1 mouse cellular context compared by ENCODE assay signal in the genomic region with DNA sequence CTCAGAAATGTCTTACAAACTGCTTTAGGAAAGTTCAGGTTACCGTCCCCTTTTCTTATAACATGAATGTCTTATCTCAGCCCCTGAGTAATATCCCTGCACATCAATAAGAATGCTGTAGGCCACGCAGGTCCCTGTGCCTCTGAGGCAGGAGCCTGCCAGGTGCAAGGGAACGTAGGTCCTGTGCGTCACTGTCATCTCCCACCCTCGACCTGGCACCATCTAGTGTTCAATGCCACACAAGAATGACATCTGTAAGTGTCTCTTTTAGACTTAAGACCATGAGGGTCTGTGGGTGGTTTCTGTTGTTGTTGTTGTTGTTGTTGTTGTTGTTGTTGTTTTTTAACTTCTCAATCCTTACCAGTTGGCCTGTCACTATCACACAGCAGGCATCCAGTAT.
TF ChIP-seq lines count a peak whose summit lies in the region.

No protein-coding gene starts in this region.

TF ChIP-seq in MEL, 35 proteins besides CTCF, POLR2A, EP300 and RAD21 (continued from another document):
- TF ChIP-seq SIN3A (IDR thresholded peaks at IDR 0.05; ENCODE audit: low read length) (no peak), ETS1 (IDR thresholded peaks at IDR 0.05; ENCODE audit: low read depth, low read length) (no peak), POLR2AphosphoS2 (IDR thresholded peaks at IDR 0.05; ENCODE audit: low read length) (no peak), ZKSCAN1 (IDR thresholded peaks at IDR 0.05; ENCODE audit: low read depth, low read length) (no peak), POLR2AphosphoS5 (IDR thresholded peaks at IDR 0.05; ENCODE audit: borderline replicate concordance, low read depth, low read length) (no peak), ZMIZ1 (IDR thresholded peaks at IDR 0.05; ENCODE audit: low read depth, low read length) (no peak), SMC3 (IDR thresholded peaks at IDR 0.05; ENCODE audit: low read depth, low read length) (no peak)
